Mouse (Mus musculus): ENCODE data around the gene Sppl2c. TPM values are rescaled to one million over a fixed set of nuclear protein-coding genes. Genes with fewer than 3 reads are reported as not detected.

The Sppl2c gene
- polyA plus RNA-seq, 1 experiment from 2014 or later, result not detected

Other genes with a start within 250 kb of the Sppl2c start
- gene Nsf, start 232.3 kb upstream of the Sppl2c start, polyA plus RNA-seq (2015; fragmentation: Nextera tagmentation; extraction: Ambion mirVana), result 26.4 and 31.5 TPM in 2 replicates
- gene Arf2, start 219.6 kb upstream of the Sppl2c start, polyA plus RNA-seq (2015; fragmentation: Nextera tagmentation; extraction: Ambion mirVana), result 56.3 and 58.4 TPM in 2 replicates
- gene Crhr1, start 53.5 kb upstream of the Sppl2c start, polyA plus RNA-seq (2015; fragmentation: Nextera tagmentation; extraction: Ambion mirVana), result not detected in 2 replicates
- 1.2 and 5.7 TPM in 2 replicates for gene Mapt, start 45.1 kb downstream of the Sppl2c start, polyA plus RNA-seq (2015; fragmentation: Nextera tagmentation; extraction: Ambion mirVana)